Mouse (Mus musculus) ES-Bruce4 (cell line): ENCODE results near the gene Zfp992.

ENCODE experiments used
- CTCF ChIP-seq: IDR thresholded peaks from one replicate; pipeline ENCODE4 v1.8.1; 2011; ENCODE audit warnings: low read depth, low read length
- EP300 ChIP-seq: IDR thresholded peaks from 2 replicates; pipeline ENCODE4 v1.6.1; 2011; ENCODE audit warnings: low read depth, low read length; ENCODE audit not compliant: insufficient read depth
- POLR2A ChIP-seq: IDR thresholded peaks from one replicate; pipeline ENCODE4 v1.8.1; 2011; ENCODE audit warnings: low read length; ENCODE audit not compliant: insufficient read depth

- no peak for TF ChIP-seq POLR2A
- TF ChIP-seq EP300 = no peak
- no peak for TF ChIP-seq CTCF
Observed at GRCm38 (mm10) chr4:146455321-146455721, 6.5 kb downstream of the Zfp992 start.
